Mouse (Mus musculus): ENCODE results near the gene Knstrn. TPM values are rescaled to one million over a fixed set of nuclear protein-coding genes. Genes with fewer than 3 reads are reported as not detected.

Gene Knstrn
- polyA plus RNA-seq, 1 experiment from 2014 or later = 195 TPM

DNA sequence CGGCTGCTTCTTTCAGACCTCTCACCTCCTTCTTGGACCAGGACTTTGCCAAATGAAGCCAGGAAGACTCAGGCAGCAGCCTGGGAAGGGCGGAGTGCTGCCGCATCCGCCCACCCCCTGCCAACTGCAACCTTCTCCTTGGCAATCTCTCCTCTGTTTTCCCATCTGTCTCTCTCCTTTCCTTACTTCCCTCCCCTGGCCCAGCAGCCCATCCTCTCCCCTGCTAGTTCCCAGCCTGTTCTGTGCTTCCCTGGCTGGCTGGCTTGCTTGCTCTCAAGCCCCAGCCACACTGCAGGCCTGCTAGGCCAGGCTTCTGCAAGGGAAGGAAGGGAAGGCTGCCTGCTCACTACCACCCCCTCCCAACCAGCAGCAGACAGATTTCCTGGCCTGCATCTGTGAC, 38.0 kb upstream of the Knstrn start:
- 77% methylated on average over 3 of the region's 4 CpGs for WGBS

DNA sequence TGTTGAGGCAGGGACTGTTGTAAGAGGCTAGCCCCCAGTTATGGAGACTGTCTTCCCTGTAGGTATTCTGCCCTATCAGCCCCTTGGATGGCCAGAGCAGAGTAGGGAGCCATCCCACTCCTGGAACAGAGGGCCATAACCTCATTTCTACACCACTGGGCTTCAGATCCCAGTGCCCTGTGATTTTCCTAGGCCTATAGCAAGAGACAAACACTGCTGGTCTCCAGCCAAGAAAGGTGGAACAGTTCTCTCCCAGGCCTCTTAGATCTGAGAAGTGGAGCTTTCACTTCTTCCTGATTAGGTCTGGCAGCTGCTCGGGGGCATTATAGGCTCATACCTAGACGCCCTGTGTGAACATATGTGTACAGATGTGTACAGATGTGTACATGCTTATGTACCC, 37.5 kb upstream of the Knstrn start:
- 71% methylated on average over 2 of the region's 2 CpGs for WGBS
- H3K27me3 ChIP-seq (ENCODE audit: control insufficient read depth, insufficient read depth, low read length) = no peaks in the 10 kb centered on the region
- ATAC-seq (replicated peaks; ENCODE audit: insufficient number of reproducible peaks, low FRiP score, low TSS enrichment, low read depth) (no peak), DNase-seq (ENCODE audit: low spot score) (no peak)
- no peak overlapping the region for H3K9ac ChIP-seq (replicated peaks; ENCODE audit: low read length)
- H3K36me3 ChIP-seq (replicated peaks; ENCODE audit: control insufficient read depth, insufficient read depth, low read depth, low read length) = no peaks in the 10 kb centered on the region
- no peaks in the 10 kb centered on the region for H3K4me1 ChIP-seq (ENCODE audit: control insufficient read depth, insufficient read depth, low read length)
- no peak overlapping the region for H3K4me2 ChIP-seq (ENCODE audit: low read depth, low read length)
- no peak overlapping the region for H3K4me3 ChIP-seq (ENCODE audit: low read depth, low read length)
- no peaks in the 10 kb centered on the region for H3K9me3 ChIP-seq (replicated peaks; ENCODE audit: control insufficient read depth, low read length)
- H3K27ac ChIP-seq (replicated peaks; ENCODE audit: low read depth, low read length) = no peak overlapping the region

More for the DNA sequence above, 38.0 kb upstream of the Knstrn start:
- no peak overlapping the region for H3K4me3 ChIP-seq (ENCODE audit: low read depth, low read length)
- no peak overlapping the region for H3K9ac ChIP-seq (replicated peaks; ENCODE audit: low read length)
- H3K4me2 ChIP-seq (ENCODE audit: low read depth, low read length) = no peak overlapping the region
- no peaks in the 10 kb centered on the region for H3K4me1 ChIP-seq (ENCODE audit: control insufficient read depth, insufficient read depth, low read length)
- no peaks in the 10 kb centered on the region for H3K27me3 ChIP-seq (ENCODE audit: control insufficient read depth, insufficient read depth, low read length)
- H3K27ac ChIP-seq (replicated peaks; ENCODE audit: low read depth, low read length) = no peak overlapping the region
- H3K9me3 ChIP-seq (replicated peaks; ENCODE audit: control insufficient read depth, low read length) = no peaks in the 10 kb centered on the region
- no peak for ATAC-seq (replicated peaks; ENCODE audit: insufficient number of reproducible peaks, low FRiP score, low TSS enrichment, low read depth)
- DNase-seq (ENCODE audit: low spot score) = no peak
- no peaks in the 10 kb centered on the region for H3K36me3 ChIP-seq (replicated peaks; ENCODE audit: control insufficient read depth, insufficient read depth, low read depth, low read length)

DNA sequence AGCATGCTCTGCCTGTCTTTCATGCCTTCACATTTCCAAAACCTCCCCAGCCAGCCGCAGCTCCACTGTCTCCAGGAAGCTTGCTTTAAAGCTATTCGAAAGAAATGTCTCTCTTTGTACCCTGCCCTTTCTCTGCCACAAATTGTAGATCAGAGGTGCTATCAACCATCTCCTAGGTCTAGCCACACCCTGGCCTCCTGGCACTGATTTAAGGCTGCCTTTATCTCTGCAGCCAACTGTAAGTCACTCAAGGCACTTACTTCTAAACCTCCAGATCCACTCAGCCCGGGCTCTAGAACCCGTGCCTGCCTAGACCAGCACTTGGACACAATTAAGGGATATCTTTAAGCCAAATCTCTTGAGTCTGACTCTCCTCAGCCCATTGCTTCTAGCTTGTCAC, 35.4 kb upstream of the Knstrn start:
- H3K4me1 ChIP-seq (ENCODE audit: control insufficient read depth, insufficient read depth, low read length) = no peaks in the 10 kb centered on the region
- no peak overlapping the region for H3K4me2 ChIP-seq (ENCODE audit: low read depth, low read length)
- H3K36me3 ChIP-seq (replicated peaks; ENCODE audit: control insufficient read depth, insufficient read depth, low read depth, low read length) = no peaks in the 10 kb centered on the region
- no peaks in the 10 kb centered on the region for H3K27me3 ChIP-seq (ENCODE audit: control insufficient read depth, insufficient read depth, low read length)
- no peak overlapping the region for H3K27ac ChIP-seq (replicated peaks; ENCODE audit: low read depth, low read length)
- no peaks in the 10 kb centered on the region for H3K9me3 ChIP-seq (replicated peaks; ENCODE audit: control insufficient read depth, low read length)
- H3K9ac ChIP-seq (replicated peaks; ENCODE audit: low read length) = no peak overlapping the region
- DNase-seq (ENCODE audit: low spot score) (no peak), ATAC-seq (replicated peaks; ENCODE audit: insufficient number of reproducible peaks, low FRiP score, low TSS enrichment, low read depth) (no peak)
- no peak overlapping the region for H3K4me3 ChIP-seq (ENCODE audit: low read depth, low read length)
- 68% methylated on average over 4 of the region's 4 CpGs for WGBS

DNA sequence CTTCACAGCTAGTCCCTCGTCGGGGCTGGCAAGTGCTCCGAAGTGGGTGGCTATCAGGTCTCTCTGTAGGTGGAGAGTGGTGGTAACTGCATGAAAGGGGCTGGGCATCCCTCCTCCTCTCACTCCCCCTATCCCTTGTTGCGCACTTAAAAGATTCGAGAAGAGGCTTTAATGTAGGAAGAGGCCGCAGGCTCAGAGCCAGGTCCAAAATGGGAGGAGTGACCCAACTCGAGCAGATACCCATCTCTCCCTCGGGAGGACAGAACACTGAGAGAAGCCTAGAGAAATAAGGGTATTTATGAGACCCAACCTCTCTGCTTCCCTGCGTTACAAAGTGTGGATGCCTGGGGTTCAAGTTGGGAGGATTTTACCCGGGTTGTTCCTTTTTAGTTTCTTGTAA, 34.7 kb upstream of the Knstrn start:
- Histone ChIP-seq H3K36me3 (replicated peaks; ENCODE audit: control insufficient read depth, insufficient read depth, low read depth, low read length) (no peaks in the 10 kb centered on the region), H3K4me3 (ENCODE audit: low read depth, low read length) (peak overlapping the region; percentile 27), H3K27ac (replicated peaks; ENCODE audit: low read depth, low read length) (no peak overlapping the region), H3K9me3 (replicated peaks; ENCODE audit: control insufficient read depth, low read length) (no peaks in the 10 kb centered on the region), H3K4me2 (ENCODE audit: low read depth, low read length) (peak overlapping the region; percentile 57), H3K9ac (replicated peaks; ENCODE audit: low read length) (peak overlapping the region; percentile 41), H3K4me1 (ENCODE audit: control insufficient read depth, insufficient read depth, low read length) (no peaks in the 10 kb centered on the region), H3K27me3 (ENCODE audit: control insufficient read depth, insufficient read depth, low read length) (no peaks in the 10 kb centered on the region)
- DNase-seq (ENCODE audit: low spot score) = peak; percentile 13
- no peak for ATAC-seq (replicated peaks; ENCODE audit: insufficient number of reproducible peaks, low FRiP score, low TSS enrichment, low read depth)
- WGBS = 8% methylated on average over 10 of the region's 10 CpGs

DNA sequence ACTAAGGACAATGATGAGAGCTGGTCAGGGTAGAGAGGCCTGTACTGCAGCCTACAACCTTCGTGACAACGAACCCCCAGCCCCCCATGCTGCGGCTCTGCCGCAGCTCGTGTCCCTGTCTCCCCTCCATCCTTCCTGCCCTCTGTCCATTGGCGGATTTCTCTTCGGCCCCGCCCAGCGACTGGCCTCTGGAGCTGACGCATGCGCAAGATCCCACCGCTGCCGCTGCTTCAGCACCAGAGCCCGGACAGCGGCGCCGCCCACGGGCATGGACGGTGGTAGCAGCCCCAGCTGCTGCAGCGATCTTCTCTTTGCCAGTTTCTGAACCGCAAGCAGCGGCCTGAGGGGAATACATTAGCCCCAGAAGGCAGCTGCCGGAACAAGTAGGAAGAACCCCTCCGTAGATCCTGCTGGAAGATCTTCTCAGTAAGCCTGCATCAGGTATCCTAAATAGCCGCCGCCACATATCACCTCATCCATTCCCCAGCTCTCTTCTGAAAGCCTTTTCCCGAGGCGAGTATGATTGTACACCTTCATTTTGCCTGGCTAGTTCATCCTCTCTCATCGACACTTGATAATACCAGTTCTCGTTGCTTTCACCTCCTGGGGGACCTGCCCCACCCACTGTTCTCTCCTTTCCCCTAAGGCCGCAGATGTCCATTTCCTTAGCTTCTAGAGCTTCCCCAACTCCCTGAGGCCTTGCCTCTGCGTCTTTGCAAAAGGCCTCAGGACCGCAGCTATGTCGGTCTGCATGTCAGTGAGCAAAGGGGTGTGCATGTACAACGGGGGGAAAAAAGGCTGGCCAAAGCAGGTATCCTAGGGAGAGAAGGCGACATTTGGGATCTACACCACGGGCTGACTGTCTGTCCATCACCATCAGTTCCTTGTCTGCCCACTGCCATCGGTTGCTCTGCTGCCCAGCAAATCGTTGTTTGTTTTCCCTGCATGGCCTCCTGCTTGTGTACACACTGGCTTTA, 34.0 kb upstream of the Knstrn start, which contains the start of gene Disp2:
TSS of gene Disp2 (plus strand) at position 216 of the 977 bp plus-strand sequence.
- WGBS = 11% methylated on average over 39 of the region's 39 CpGs
- no peak within 1 kb of the TSS for H3K27ac ChIP-seq (replicated peaks; ENCODE audit: low read depth, low read length)
- peak within 1 kb of the TSS; percentile 57 for H3K4me2 ChIP-seq (ENCODE audit: low read depth, low read length)
- peak within 1 kb of the TSS; percentile 41 for H3K9ac ChIP-seq (replicated peaks; ENCODE audit: low read length)
- H3K9me3 ChIP-seq (replicated peaks; ENCODE audit: control insufficient read depth, low read length) = no peaks in the 10 kb centered on the region
- H3K36me3 ChIP-seq (replicated peaks; ENCODE audit: control insufficient read depth, insufficient read depth, low read depth, low read length) = no peaks in the 10 kb centered on the region
- peak; percentile 90 for ATAC-seq (replicated peaks; ENCODE audit: insufficient number of reproducible peaks, low FRiP score, low TSS enrichment, low read depth)
- no peaks in the 10 kb centered on the region for H3K4me1 ChIP-seq (ENCODE audit: control insufficient read depth, insufficient read depth, low read length)
- H3K4me3 ChIP-seq (ENCODE audit: low read depth, low read length) = peak within 1 kb of the TSS; percentile 27
- no peaks in the 10 kb centered on the region for H3K27me3 ChIP-seq (ENCODE audit: control insufficient read depth, insufficient read depth, low read length)
- peak; percentile 96 for DNase-seq (ENCODE audit: low spot score)

DNA sequence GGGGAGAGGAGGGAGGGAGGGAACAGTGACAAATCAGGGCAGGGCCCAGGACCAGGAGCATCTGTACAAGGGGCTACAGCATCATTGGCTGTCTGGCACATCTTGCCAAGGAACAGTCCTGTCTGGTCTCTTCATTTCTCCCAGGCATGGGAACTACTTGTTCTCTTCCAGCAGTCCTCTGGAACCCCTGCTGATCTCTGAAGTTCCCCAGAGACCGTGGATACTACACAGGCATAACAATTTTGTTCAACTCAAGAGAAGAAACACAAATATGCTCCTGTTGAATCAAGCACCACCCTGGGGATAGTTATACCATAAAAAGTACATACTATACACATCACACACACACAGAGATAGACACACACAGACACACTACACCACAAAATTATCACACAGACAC, 32.7 kb upstream of the Knstrn start:
- DNase-seq (ENCODE audit: low spot score) (no peak), ATAC-seq (replicated peaks; ENCODE audit: insufficient number of reproducible peaks, low FRiP score, low TSS enrichment, low read depth) (no peak)
- no peaks in the 10 kb centered on the region for H3K36me3 ChIP-seq (replicated peaks; ENCODE audit: control insufficient read depth, insufficient read depth, low read depth, low read length)
- H3K27me3 ChIP-seq (ENCODE audit: control insufficient read depth, insufficient read depth, low read length) = no peaks in the 10 kb centered on the region
- no peak overlapping the region for H3K4me3 ChIP-seq (ENCODE audit: low read depth, low read length)
- H3K9me3 ChIP-seq (replicated peaks; ENCODE audit: control insufficient read depth, low read length) = no peaks in the 10 kb centered on the region
- no peak overlapping the region for H3K4me2 ChIP-seq (ENCODE audit: low read depth, low read length)
- WGBS = 45% methylated on average over 1 of the region's 1 CpGs
- H3K9ac ChIP-seq (replicated peaks; ENCODE audit: low read length) = no peak overlapping the region
- no peak overlapping the region for H3K27ac ChIP-seq (replicated peaks; ENCODE audit: low read depth, low read length)
- no peaks in the 10 kb centered on the region for H3K4me1 ChIP-seq (ENCODE audit: control insufficient read depth, insufficient read depth, low read length)

DNA sequence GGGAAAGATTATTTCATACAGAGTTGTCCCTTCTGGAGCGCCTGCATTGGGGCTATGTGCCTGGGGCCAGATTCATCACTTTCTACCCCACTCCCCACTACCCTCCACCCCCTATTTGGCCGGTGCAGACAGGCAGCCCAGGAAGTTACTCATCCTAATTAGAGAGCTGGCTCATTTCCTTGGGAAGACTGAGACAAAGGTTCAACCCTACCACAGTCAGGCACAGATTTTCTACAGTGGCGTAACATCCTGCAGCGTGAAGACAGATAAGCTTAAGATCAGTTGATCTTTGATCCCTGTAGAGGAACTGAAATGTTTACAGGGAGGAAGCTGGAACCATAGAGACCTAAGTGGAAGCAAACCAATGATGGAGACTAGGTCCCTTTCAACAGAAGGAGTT, 31.5 kb upstream of the Knstrn start:
- WGBS = 49% methylated on average over 4 of the region's 4 CpGs

DNA sequence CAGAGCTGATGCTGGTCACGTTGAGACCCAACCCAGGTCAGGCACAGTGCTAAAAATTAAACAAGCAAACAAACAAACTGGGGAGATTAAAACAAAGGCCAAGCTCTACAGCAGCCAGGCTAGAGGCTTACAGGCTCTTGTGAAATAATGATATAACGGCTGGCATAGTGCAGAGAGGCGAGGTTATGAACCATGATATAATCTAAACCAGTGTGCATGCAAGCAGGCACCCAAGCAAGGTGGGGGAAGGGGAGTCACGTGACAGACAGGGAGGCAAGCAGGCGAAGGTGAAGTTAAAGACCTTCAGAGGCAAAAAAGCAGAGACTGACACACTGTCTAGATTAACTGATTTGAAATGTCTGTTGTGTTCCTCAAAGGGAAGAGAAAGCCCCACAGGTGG, 30.7 kb upstream of the Knstrn start:
- H3K9ac ChIP-seq (replicated peaks; ENCODE audit: low read length) = no peak overlapping the region
- H3K9me3 ChIP-seq (replicated peaks; ENCODE audit: control insufficient read depth, low read length) = no peaks in the 10 kb centered on the region
- no peaks in the 10 kb centered on the region for H3K4me1 ChIP-seq (ENCODE audit: control insufficient read depth, insufficient read depth, low read length)
- no peak overlapping the region for H3K4me3 ChIP-seq (ENCODE audit: low read depth, low read length)
- WGBS = 57% methylated on average over 5 of the region's 5 CpGs
- H3K4me2 ChIP-seq (ENCODE audit: low read depth, low read length) = no peak overlapping the region
- H3K36me3 ChIP-seq (replicated peaks; ENCODE audit: control insufficient read depth, insufficient read depth, low read depth, low read length) = no peaks in the 10 kb centered on the region
- ATAC-seq (replicated peaks; ENCODE audit: insufficient number of reproducible peaks, low FRiP score, low TSS enrichment, low read depth) = no peak
- DNase-seq (ENCODE audit: low spot score) = no peak
- H3K27ac ChIP-seq (replicated peaks; ENCODE audit: low read depth, low read length) = no peak overlapping the region
- H3K27me3 ChIP-seq (ENCODE audit: control insufficient read depth, insufficient read depth, low read length) = no peaks in the 10 kb centered on the region

More for the DNA sequence above, 31.5 kb upstream of the Knstrn start:
- H3K27me3 ChIP-seq (ENCODE audit: control insufficient read depth, insufficient read depth, low read length) = no peaks in the 10 kb centered on the region
- H3K9me3 ChIP-seq (replicated peaks; ENCODE audit: control insufficient read depth, low read length) = no peaks in the 10 kb centered on the region
- H3K4me1 ChIP-seq (ENCODE audit: control insufficient read depth, insufficient read depth, low read length) = no peaks in the 10 kb centered on the region
- no peaks in the 10 kb centered on the region for H3K36me3 ChIP-seq (replicated peaks; ENCODE audit: control insufficient read depth, insufficient read depth, low read depth, low read length)
- no peak overlapping the region for H3K4me3 ChIP-seq (ENCODE audit: low read depth, low read length)
- H3K4me2 ChIP-seq (ENCODE audit: low read depth, low read length) = no peak overlapping the region
- no peak for ATAC-seq (replicated peaks; ENCODE audit: insufficient number of reproducible peaks, low FRiP score, low TSS enrichment, low read depth)
- no peak for DNase-seq (ENCODE audit: low spot score)
- H3K9ac ChIP-seq (replicated peaks; ENCODE audit: low read length) = no peak overlapping the region
- no peak overlapping the region for H3K27ac ChIP-seq (replicated peaks; ENCODE audit: low read depth, low read length)
